Mouse (Mus musculus): ENCODE measurements around the gene Pkd1. TPM values are rescaled to one million over a fixed set of nuclear protein-coding genes. Genes with fewer than 3 reads are reported as not detected.

Pkd1 gene
- total and polyA plus RNA-seq, 3 experiments = 5.0 to 28.0 (median 5.8) TPM

GRCm38 (mm10) chr17:24548921-24549617 lies 565 bp upstream of the Pkd1 start:
- DNase-seq (ENCODE audit: low spot score) (no peak), ATAC-seq (ENCODE audit: extremely low read depth, insufficient number of reproducible peaks, low FRiP score, poor library complexity, severe bottlenecking) (no peak)
- peaks cover 33% of the 10 kb centered on the region for H3K4me1 ChIP-seq (ENCODE audit: insufficient read depth, low read depth, low read length)
- H3K27me3 ChIP-seq (ENCODE audit: insufficient read depth, low read length) = peaks cover 7% of the 10 kb centered on the region
- H3K4me3 ChIP-seq (ENCODE audit: low read depth, low read length) = peak overlapping the region; percentile 87
- TF ChIP-seq CTCF (IDR thresholded peaks at IDR 0.05; ENCODE audit: low read depth, low read length) (no peak), GATA2 (IDR thresholded peaks at IDR 0.05; ENCODE audit: borderline replicate concordance, low read depth, low read length) (no peak), POLR2AphosphoS5 (IDR thresholded peaks at IDR 0.05; ENCODE audit: insufficient replicate concordance, low read depth, low read length) (no peak)
- no peaks in the 10 kb centered on the region for H3K9me3 ChIP-seq (replicated peaks)
- H3K36me3 ChIP-seq (replicated peaks) = peaks cover 9% of the 10 kb centered on the region

GRCm38 (mm10) chr17:24550416-24551049 lies 899 bp downstream of the Pkd1 start:
- 0 out of 2 replicates have a peak, but pooled peaks have one; percentile 16 for ATAC-seq (ENCODE audit: extremely low read depth, insufficient number of reproducible peaks, low FRiP score, poor library complexity, severe bottlenecking)
- peak overlapping the region; percentile 87 for H3K4me3 ChIP-seq (ENCODE audit: low read depth, low read length)

GRCm38 (mm10) chr17:24551050-24551444 lies 1.4 kb downstream of the Pkd1 start:
- no peak for DNase-seq (ENCODE audit: low spot score)
- H3K4me1 ChIP-seq (ENCODE audit: insufficient read depth, low read depth, low read length) = peaks cover 30% of the 10 kb centered on the region
- no peaks in the 10 kb centered on the region for H3K9me3 ChIP-seq (replicated peaks)
- H3K36me3 ChIP-seq (replicated peaks) = peaks cover 16% of the 10 kb centered on the region
- H3K27me3 ChIP-seq (ENCODE audit: insufficient read depth, low read length) = no peaks in the 10 kb centered on the region
- peak overlapping the region; percentile 87; the same call in 1 of the 2 replicates for H3K4me3 ChIP-seq (ENCODE audit: low read depth, low read length)
- TF ChIP-seq POLR2AphosphoS5 (IDR thresholded peaks at IDR 0.05; ENCODE audit: insufficient replicate concordance, low read depth, low read length) = no peak
- TF ChIP-seq GATA2 (IDR thresholded peaks at IDR 0.05; ENCODE audit: borderline replicate concordance, low read depth, low read length) = no peak
- no peak for TF ChIP-seq TAL1 (conservative IDR thresholded peaks at IDR 0.05; ENCODE audit: low read depth, low read length)
- no peak for TF ChIP-seq GATA1 (IDR thresholded peaks at IDR 0.05; ENCODE audit: borderline replicate concordance, low read length)
- TF ChIP-seq CTCF (IDR thresholded peaks at IDR 0.05; ENCODE audit: low read depth, low read length) = no peak
- ATAC-seq (ENCODE audit: extremely low read depth, insufficient number of reproducible peaks, low FRiP score, poor library complexity, severe bottlenecking) = no peak

More at GRCm38 (mm10) chr17:24550416-24551049, 899 bp downstream of the Pkd1 start:
- Histone ChIP-seq H3K4me1 (ENCODE audit: insufficient read depth, low read depth, low read length) (peaks cover 30% of the 10 kb centered on the region), H3K27me3 (ENCODE audit: insufficient read depth, low read length) (no peaks in the 10 kb centered on the region), H3K9me3 (replicated peaks) (no peaks in the 10 kb centered on the region), H3K36me3 (replicated peaks) (peaks cover 16% of the 10 kb centered on the region)
- TF ChIP-seq POLR2AphosphoS5 (IDR thresholded peaks at IDR 0.05; ENCODE audit: insufficient replicate concordance, low read depth, low read length) = no peak
- no peak for TF ChIP-seq GATA2 (IDR thresholded peaks at IDR 0.05; ENCODE audit: borderline replicate concordance, low read depth, low read length)
- no peak for TF ChIP-seq TAL1 (conservative IDR thresholded peaks at IDR 0.05; ENCODE audit: low read depth, low read length)
- TF ChIP-seq GATA1 (IDR thresholded peaks at IDR 0.05; ENCODE audit: borderline replicate concordance, low read length) = no peak
- TF ChIP-seq CTCF (IDR thresholded peaks at IDR 0.05; ENCODE audit: low read depth, low read length) = no peak
- peak; percentile 73 for DNase-seq (ENCODE audit: low spot score)

- DNase-seq (ENCODE audit: low spot score) (no peak), ATAC-seq (ENCODE audit: extremely low read depth, insufficient number of reproducible peaks, low FRiP score, poor library complexity, severe bottlenecking) (no peak)
These were observed 7.5 kb downstream of the Pkd1 start for GRCm38 (mm10) chr17:24557091-24557490.

GRCm38 (mm10) chr17:24558600-24559099 lies 9.0 kb downstream of the Pkd1 start:
- ATAC-seq (ENCODE audit: extremely low read depth, insufficient number of reproducible peaks, low FRiP score, poor library complexity, severe bottlenecking) = no peak
- H3K4me1 ChIP-seq (ENCODE audit: insufficient read depth, low read depth, low read length) = peaks cover 4% of the 10 kb centered on the region; the same call in 1 of the 2 replicates
- no peak overlapping the region for H3K4me3 ChIP-seq (ENCODE audit: low read depth, low read length)
- H3K27me3 ChIP-seq (ENCODE audit: insufficient read depth, low read length) = no peaks in the 10 kb centered on the region
- H3K9me3 ChIP-seq (replicated peaks) = no peaks in the 10 kb centered on the region
- DNase-seq (ENCODE audit: low spot score) = no peak
- peaks cover 39% of the 10 kb centered on the region for H3K36me3 ChIP-seq (replicated peaks)
- TF ChIP-seq TAL1 (conservative IDR thresholded peaks at IDR 0.05; ENCODE audit: low read depth, low read length) (no peak), POLR2AphosphoS5 (IDR thresholded peaks at IDR 0.05; ENCODE audit: insufficient replicate concordance, low read depth, low read length) (no peak), GATA1 (IDR thresholded peaks at IDR 0.05; ENCODE audit: borderline replicate concordance, low read length) (no peak), GATA2 (IDR thresholded peaks at IDR 0.05; ENCODE audit: borderline replicate concordance, low read depth, low read length) (no peak), CTCF (IDR thresholded peaks at IDR 0.05; ENCODE audit: low read depth, low read length) (no peak)

More at GRCm38 (mm10) chr17:24557091-24557490, 7.5 kb downstream of the Pkd1 start:
- Histone ChIP-seq H3K27me3 (ENCODE audit: insufficient read depth, low read length) (no peaks in the 10 kb centered on the region), H3K9me3 (replicated peaks) (no peaks in the 10 kb centered on the region), H3K4me3 (ENCODE audit: low read depth, low read length) (no peak overlapping the region), H3K36me3 (replicated peaks) (peaks cover 42% of the 10 kb centered on the region), H3K4me1 (ENCODE audit: insufficient read depth, low read depth, low read length) (peaks cover 4% of the 10 kb centered on the region; the same call in 1 of the 2 replicates)
- TF ChIP-seq TAL1 (conservative IDR thresholded peaks at IDR 0.05; ENCODE audit: low read depth, low read length) (no peak), POLR2AphosphoS5 (IDR thresholded peaks at IDR 0.05; ENCODE audit: insufficient replicate concordance, low read depth, low read length) (no peak), GATA2 (IDR thresholded peaks at IDR 0.05; ENCODE audit: borderline replicate concordance, low read depth, low read length) (no peak), GATA1 (IDR thresholded peaks at IDR 0.05; ENCODE audit: borderline replicate concordance, low read length) (no peak), CTCF (IDR thresholded peaks at IDR 0.05; ENCODE audit: low read depth, low read length) (no peak)

- no peaks in the 10 kb centered on the region for H3K9me3 ChIP-seq (replicated peaks)
- H3K36me3 ChIP-seq (replicated peaks) = peaks cover 44% of the 10 kb centered on the region
- no peaks in the 10 kb centered on the region for H3K27me3 ChIP-seq (ENCODE audit: insufficient read depth, low read length)
- peaks cover 4% of the 10 kb centered on the region; the same call in 1 of the 2 replicates for H3K4me1 ChIP-seq (ENCODE audit: insufficient read depth, low read depth, low read length)
- ATAC-seq (ENCODE audit: extremely low read depth, insufficient number of reproducible peaks, low FRiP score, poor library complexity, severe bottlenecking) (no peak), DNase-seq (ENCODE audit: low spot score) (no peak)
- no peak for TF ChIP-seq CTCF (IDR thresholded peaks at IDR 0.05; ENCODE audit: low read depth, low read length)
- no peak for TF ChIP-seq GATA1 (IDR thresholded peaks at IDR 0.05; ENCODE audit: borderline replicate concordance, low read length)
- no peak for TF ChIP-seq GATA2 (IDR thresholded peaks at IDR 0.05; ENCODE audit: borderline replicate concordance, low read depth, low read length)
- no peak for TF ChIP-seq TAL1 (conservative IDR thresholded peaks at IDR 0.05; ENCODE audit: low read depth, low read length)
- TF ChIP-seq POLR2AphosphoS5 (IDR thresholded peaks at IDR 0.05; ENCODE audit: insufficient replicate concordance, low read depth, low read length) = no peak
- H3K4me3 ChIP-seq (ENCODE audit: low read depth, low read length) = no peak overlapping the region
These were observed 9.5 kb downstream of the Pkd1 start for GRCm38 (mm10) chr17:24559146-24559545.

Data from G1E (cell line).